Mouse (Mus musculus) heart, postnatal 25 days (tissue): ENCODE data around the gene Psmb1. TPM values are rescaled to one million over a fixed set of nuclear protein-coding genes. Genes with fewer than 3 reads are reported as not detected.
"Not testable (repeated sequence)": the region's sequence is repeated elsewhere in the genome, so short reads cannot be mapped to it uniquely, and the experiment has no call there.

Experiments used
- DNase-seq: peaks from one replicate; pipeline ENCODE4 v3.0.0; 2022; ENCODE audit warnings: low spot score
- intact Hi-C: fragments of 180-260 bp; cut with DNase I; formaldehyde crosslinking; loops from one replicate; pipeline ENCODE4 v1.15.1; 2025
- total RNA-seq, 2 experiments: library from RNA; stranded (reverse); gene quantifications; 2 replicates each; pipeline ENCODE4 v1.2.3; 2021

Gene Psmb1
- total RNA-seq = 100 to 1,000 TPM; 112 to 120 TPM

GRCm38 (mm10) chr17:15499656-15500394, at the start of gene Psmb1, which contains the start of gene Tbp:
TSS of gene Psmb1 (minus strand) at chr17:15499751.
TSS of gene Tbp (plus strand) at chr17:15499888.
- DNase-seq = peak; percentile 95
- intact Hi-C loops = no loop called here

DNA sequence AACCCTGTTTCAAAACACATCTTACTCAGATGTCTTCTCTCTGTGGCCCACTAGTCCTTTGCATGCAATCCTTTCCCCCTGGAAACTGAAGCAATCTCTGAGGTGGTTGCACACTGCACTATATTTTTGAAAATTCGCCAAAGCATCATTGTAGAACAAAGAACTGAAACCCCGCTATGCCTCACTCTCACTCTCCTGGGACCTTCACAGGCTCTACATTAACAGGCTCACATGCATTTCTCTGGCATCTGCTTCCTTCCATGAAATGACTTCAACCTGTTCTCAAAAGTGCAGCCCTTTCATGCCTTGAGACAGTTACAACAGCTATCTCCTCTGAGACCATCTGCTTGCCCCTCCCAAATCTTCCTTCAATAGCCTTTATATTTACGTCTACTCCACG, 46.9 kb upstream of the Psmb1 start:
- intact Hi-C loops = no loop called here
- no peak for DNase-seq

GRCm38 (mm10) chr17:15543868-15544267, 44.3 kb upstream of the Psmb1 start:
- DNase-seq, intact Hi-C loops: not testable (repeated sequence)

DNA sequence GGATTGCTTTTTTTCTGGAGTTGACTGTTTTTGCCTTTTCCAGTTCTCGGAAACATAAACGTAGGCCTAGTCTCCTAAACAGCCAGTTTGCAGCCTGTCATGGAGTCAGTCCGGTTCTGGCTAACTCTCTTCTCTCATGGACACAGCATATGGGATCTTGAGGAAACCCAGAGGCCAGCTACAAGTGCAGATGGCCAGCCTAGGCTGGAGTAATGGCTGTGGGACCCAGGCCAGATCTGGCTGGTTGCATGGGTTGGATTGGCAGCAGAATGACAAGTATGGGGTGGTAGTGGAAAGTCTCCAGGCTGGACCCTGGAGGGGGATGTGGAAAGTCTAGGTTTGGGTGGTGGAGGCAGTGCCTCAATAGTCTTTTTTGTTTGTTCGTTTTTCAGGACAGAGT, 40.8 kb upstream of the Psmb1 start:
- no peak for DNase-seq
- intact Hi-C loops = no loop called here

- no peak for DNase-seq
Observed at GRCm38 (mm10) chr17:15536457-15536904, 36.9 kb upstream of the Psmb1 start.

GRCm38 (mm10) chr17:15535943-15536342, 36.4 kb upstream of the Psmb1 start:
- intact Hi-C loops = no loop called here
- DNase-seq = no peak

More at GRCm38 (mm10) chr17:15536457-15536904, 36.9 kb upstream of the Psmb1 start:
- intact Hi-C loops = no loop called here

DNA sequence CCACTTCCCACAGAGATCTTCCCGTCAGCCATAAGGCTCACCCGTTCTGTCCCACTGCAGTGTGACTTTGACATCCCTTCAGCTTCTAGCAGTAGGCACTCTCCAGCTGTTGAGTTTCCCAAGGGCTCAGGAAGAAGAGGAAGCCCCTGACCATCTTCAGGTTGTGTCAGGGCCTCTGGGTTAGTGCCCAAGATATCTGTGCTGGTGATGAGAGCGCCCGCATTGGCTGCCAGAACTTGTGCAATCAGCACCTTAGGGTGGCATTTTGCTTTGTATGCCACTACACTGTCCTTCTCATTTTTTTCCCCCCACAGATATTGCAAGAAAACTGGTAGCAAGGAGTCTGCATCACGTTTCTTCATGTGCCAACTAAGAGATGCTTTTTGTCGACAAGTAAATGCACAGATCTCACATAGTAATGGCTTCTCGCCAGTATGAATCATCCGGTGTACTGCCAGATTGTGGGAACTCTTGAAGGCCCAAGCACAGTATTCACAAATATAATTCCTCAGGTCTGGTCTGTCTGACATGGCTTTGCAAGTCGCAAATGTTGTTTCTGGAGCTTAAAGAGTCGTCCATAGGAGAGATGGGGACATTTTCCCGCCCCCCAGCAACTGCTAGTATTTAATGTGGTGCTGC, 35.7 kb upstream of the Psmb1 start:
- intact Hi-C loops = no loop called here
- DNase-seq = no peak

GRCm38 (mm10) chr17:15530141-15530540, 30.6 kb upstream of the Psmb1 start:
- intact Hi-C loops = no loop called here
- no peak for DNase-seq

DNA sequence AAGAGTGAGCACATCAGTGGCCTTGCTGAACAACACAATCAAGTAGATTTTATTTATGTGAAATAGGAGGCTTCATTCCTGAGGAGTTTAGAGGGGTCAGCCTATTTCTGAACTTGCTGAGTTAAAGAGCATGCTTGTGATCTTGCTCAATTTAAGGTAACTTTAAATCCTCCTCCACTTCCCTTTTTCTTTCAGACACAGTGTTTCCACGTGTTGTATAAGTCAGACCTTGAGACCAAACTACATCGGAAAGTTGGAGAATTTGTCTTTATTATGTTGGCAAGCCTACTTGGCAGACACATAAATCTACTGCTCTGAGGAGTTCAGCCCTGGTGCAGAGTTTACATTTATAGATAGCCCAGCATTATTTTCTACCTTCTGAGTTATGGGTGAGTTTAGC, 29.3 kb upstream of the Psmb1 start:
- DNase-seq = no peak
- intact Hi-C loops = loop anchor here (5.0 kb wide), 3 partner anchors 33 to 198 kb away; partner anchors contain the start of genes Chd1 and Prdm9

- intact Hi-C loops = loop anchor here (5.0 kb wide), 3 partner anchors 35 to 200 kb away; partner anchors contain the start of genes Chd1 and Prdm9
- no peak for DNase-seq
Observed at GRCm38 (mm10) chr17:15527811-15528136, 28.2 kb upstream of the Psmb1 start.

- DNase-seq = peak; percentile 90
- intact Hi-C loops = loop anchor here (5.0 kb wide), 3 partner anchors 35 to 200 kb away; partner anchors contain the start of genes Chd1 and Prdm9
Observed at GRCm38 (mm10) chr17:15526986-15527810, 27.6 kb upstream of the Psmb1 start, which contains the start of gene Pdcd2. TSS of gene Pdcd2 (minus strand) at chr17:15527301.

DNA sequence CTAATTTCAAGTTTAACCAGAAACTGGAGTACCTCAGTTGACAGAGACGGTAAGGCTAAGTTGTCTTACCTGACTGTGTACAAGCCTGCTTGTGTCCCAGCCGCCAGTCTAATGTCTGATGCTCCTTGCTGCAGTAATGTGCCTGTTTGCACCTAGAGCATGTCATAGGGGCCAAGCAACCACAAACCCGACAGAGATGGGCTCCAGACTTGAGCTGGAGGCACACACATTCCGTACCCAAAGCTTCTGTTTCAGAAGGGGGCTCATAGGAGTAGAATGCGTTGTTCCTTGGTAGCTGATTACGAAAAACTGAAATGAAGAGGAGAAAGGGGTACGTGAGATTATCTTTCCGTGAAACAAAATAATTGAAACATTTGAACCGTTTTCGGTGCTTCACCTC, 26.8 kb upstream of the Psmb1 start:
- no peak for DNase-seq
- intact Hi-C loops = loop anchor here (5.0 kb wide), 3 partner anchors 36 to 201 kb away; partner anchors contain the start of genes Chd1 and Prdm9

- intact Hi-C loops = no loop called here
Observed at GRCm38 (mm10) chr17:15518766-15519165, 19.2 kb upstream of the Psmb1 start.

GRCm38 (mm10) chr17:15518186-15518585, 18.6 kb upstream of the Psmb1 start:
- DNase-seq = no peak
- intact Hi-C loops = no loop called here

More at GRCm38 (mm10) chr17:15518766-15519165, 19.2 kb upstream of the Psmb1 start:
- DNase-seq = no peak

DNA sequence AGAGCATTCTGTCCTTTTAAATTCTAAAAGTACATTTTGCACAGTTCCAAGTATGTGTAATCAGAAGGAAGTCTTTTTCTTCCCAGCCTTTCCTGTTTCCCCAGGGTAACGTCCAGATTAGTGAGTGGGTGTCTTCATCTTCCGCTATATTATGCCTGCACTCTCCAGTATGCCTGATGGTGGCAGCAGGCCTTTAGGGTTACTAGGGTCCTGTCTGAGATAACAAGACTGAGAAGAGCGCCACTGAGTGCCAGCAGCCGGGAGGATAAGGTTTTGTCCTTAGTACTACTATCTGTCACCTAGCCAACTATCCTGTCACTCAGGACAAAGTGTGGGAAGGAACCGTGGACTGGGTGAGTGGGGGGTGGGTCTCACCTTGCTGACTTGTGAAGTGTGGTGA, 18.2 kb upstream of the Psmb1 start:
- intact Hi-C loops = no loop called here
- DNase-seq = no peak

DNA sequence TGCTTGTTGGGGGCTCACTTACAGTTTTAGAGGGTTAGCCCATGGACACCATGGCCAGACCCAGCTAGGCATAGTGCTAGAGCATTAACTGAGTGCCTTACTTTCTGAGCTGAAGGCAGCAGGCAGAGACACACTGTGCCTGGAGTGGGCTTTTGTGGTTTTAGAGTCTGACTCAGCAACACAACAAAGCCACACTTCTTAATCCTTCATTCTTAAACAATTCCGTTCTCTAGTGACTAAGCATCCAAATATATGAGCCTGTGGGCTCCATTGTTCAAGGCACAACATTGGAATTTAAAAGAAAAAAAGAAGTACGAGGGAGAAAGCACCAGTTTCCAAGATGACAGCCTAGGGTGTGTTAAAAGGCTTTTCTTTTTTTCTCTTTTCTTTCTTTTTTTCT, 11.1 kb upstream of the Psmb1 start:
- intact Hi-C loops = no loop called here
- DNase-seq = no peak

- intact Hi-C loops = no loop called here
- DNase-seq = no peak
Observed at GRCm38 (mm10) chr17:15498753-15499113, 818 bp downstream of the Psmb1 start.

GRCm38 (mm10) chr17:15497882-15498752, 1.4 kb downstream of the Psmb1 start:
- peak; percentile 86 for DNase-seq
- intact Hi-C loops = no loop called here

GRCm38 (mm10) chr17:15490542-15490941, 9.0 kb downstream of the Psmb1 start:
- DNase-seq = no peak
- intact Hi-C loops = no loop called here
